ENCODE assay signal across 12 mouse cellular contexts in the genomic region with DNA sequence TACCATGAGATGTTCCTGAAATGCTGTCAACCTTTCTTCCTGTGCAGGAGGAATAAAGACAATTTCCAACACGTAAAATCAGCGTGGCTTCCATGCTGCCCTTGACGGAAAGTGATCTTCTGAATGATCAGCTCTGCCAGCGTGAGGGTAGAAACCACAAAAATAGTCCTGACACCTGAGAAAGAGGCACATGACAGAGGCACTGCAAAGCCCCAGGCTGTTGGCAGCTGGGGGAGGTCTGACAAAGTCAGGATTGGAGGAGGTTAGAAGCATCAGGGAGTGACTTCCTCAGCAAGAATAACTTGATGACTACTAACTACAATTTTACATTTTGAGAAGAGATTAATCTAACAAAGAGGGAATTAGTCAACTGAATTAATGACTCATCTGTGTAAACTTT.
"Had no signal": no experiment of that assay in that cellular context is flagged by ENCODE, and none has a peak within 500 bp of the region (broad histone marks: within the 10 kb centered on the region; RNA-seq: fewer than 3 reads in every experiment).

No protein-coding gene starts in this region.

- H3K27ac ChIP-seq: kidney, postnatal 0 days; limb, embryonic 15.5 days; liver, embryonic 12.5 days; lung, embryonic 15.5 days; macrophage; midbrain, embryonic 12.5 days had no signal

- H3K4me2 ChIP-seq: limb, embryonic 15.5 days; liver, embryonic 12.5 days; lung, embryonic 15.5 days; midbrain, embryonic 12.5 days had no signal

- ATAC-seq: liver, embryonic 12.5 days had no signal

- H3K4me3 ChIP-seq: limb, embryonic 15.5 days; liver, embryonic 12.5 days; lung, embryonic 15.5 days; megakaryocyte, embryonic 14.5 days; midbrain, embryonic 12.5 days had no signal

- H3K36me3 ChIP-seq: limb, embryonic 15.5 days; liver, embryonic 12.5 days; lung, embryonic 15.5 days; midbrain, embryonic 12.5 days had no signal

- H3K9me3 ChIP-seq: limb, embryonic 15.5 days; liver, embryonic 12.5 days; lung, embryonic 15.5 days; megakaryocyte, embryonic 14.5 days; midbrain, embryonic 12.5 days had no signal

- H3K27me3 ChIP-seq: limb, embryonic 15.5 days; liver, embryonic 12.5 days; lung, embryonic 15.5 days; megakaryocyte, embryonic 14.5 days; midbrain, embryonic 12.5 days had no signal

- H3K4me1 ChIP-seq: limb, embryonic 15.5 days; liver, embryonic 12.5 days; lung, embryonic 15.5 days had no signal

- DNase-seq: kidney, postnatal 36 days; layer of hippocampus, adult 9-11 months; layer of hippocampus, postnatal 36 days; lung, postnatal 14 days; right cerebral cortex, postnatal 14 days had no signal

- H3K9ac ChIP-seq: limb, embryonic 15.5 days; liver, embryonic 12.5 days; lung, embryonic 15.5 days; midbrain, embryonic 12.5 days had no signal
